Mouse (Mus musculus): ENCODE results near the gene Doc2g.

The Doc2g gene

DNA sequence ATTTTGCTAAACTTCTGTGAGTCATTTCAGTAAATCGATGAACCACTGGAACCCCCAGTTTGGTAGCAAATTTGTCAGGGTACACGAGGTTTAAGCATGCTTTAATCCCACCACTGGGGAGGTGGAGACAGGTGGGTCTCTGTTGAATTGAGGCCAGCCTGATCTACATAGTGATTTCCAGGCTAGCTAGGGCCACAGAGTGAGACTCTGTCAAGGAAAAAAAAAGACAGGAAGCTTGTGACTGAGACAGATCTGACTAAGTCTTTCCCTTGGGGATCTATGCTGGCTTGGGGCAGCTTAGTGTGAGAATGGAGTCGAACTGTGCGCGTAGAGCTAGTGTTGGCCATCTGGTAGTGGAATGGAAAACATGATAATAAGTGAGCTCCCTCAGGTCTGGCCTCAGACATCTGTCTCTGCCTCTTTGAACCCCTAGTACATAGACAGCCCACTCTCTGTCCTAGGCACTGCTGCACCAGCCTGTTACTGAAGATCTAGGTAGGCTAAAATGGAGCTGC, 49.5 kb downstream of the Doc2g start:
- in situ Hi-C loops (cut with MboI): no loop called here

DNA sequence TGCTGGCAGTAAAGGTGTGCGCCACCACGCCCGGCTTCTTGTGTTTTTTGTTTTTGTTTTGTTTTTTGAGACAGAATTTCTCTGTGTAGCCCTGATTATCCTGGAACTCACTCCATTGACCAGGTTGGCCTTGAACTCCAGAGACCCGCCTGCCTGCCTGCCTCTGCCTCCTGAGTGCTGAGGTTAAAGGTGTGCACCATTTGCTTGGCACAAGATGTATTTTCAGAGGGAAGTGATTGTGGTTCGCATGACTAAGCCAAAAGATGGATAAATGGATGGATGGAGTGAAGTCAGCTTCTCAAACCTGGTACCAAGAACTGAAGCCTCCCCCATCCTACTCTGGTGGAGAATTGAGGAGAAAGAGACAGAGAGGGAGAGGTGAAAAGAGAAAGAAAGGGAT, 51.5 kb downstream of the Doc2g start:
- in situ Hi-C loops (cut with MboI): no loop called here

DNA sequence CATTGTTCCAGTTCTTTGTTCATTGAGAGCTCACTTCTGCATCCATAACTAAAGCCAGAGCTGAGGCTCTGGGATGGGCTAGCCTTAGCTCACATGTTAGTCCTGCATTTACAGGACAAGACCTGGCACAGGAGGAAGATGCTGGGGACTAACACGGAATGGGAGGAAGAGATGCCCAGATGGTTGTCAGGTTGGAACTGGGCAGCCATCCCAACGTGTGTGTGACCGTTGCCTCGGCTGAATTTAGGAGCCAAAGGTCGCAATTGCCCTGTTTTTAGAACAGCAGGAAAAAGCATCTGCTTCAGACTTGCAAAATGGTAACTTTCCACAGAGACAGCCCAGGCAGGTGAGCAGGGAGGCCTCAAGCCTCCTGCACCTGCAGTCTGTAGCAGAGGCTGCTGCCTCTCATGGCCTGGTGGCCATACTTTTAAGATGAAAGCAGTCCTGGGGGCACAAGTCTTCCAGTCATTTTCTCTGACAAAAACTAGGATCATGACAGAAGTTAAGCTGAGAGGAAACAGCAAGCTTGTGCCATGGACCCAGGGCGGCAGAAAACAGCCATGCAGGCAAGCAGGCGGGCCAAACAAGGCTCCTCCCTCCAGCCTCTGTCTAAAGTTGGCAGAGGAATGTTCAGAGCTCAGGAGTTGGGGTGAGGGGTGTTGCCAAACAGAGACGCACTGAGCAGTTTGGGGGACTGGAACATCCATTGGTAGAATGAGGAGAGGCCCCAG, 52.3 kb downstream of the Doc2g start:
- in situ Hi-C loops (cut with MboI): no loop called here

DNA sequence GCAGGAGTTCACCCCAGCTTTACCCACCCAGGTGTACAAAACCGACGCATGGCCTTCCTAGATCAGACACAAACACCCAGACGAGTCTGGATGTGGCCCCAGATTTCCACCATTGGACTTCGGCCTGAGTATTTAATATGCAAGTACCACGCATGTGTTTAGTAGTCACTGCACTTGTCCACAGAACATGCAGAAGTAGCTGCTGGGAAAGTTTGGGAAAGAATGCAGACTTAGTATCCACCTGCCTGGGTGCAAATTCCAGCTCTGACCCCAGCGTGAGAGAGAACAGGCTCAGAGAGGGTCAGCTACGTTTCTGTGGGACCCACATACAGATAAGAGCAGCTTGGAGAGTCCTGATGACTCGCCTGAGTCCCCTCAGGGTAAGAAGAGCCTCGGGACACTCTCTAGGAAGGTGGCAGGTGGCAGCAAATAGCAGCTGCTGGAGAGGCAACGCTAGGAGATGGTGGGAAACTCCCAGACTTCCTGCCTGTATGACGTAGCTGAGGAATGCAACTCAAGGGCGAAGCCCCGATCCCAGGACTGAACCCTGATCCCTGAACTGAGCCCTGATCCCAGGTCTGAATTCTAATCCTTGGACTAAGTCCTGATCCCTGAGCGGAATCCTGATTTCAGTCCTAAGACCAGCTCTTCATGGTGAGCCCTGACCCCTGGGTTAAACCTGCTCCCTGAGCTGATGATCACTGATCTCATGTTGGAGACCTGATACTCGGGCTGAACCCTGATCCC, 53.0 kb downstream of the Doc2g start:
- in situ Hi-C loops (cut with MboI): no loop called here
